In genomic region chr10:8804292-8804691, GRCm38 (mm10) we compare ENCODE assay signal across 8 mouse cellular contexts.
DNase-seq lines count a peak whose midpoint lies in the region; ATAC-seq and TF ChIP-seq lines count a peak whose summit lies in the region.

No protein-coding gene starts in this region.

- H3K36me3 ChIP-seq in embryonic facial prominence, embryonic 15.5 days: peaks cover 1% of the 10 kb centered on the region; the same call in 1 of the 2 replicates
- H3K36me3 ChIP-seq in hindbrain, embryonic 15.5 days: no peaks in the 10 kb centered on the region
- H3K36me3 ChIP-seq in myocyte (ENCODE audit: control insufficient read depth, insufficient read depth): no peaks in the 10 kb centered on the region

- H3K4me3 ChIP-seq in embryonic facial prominence, embryonic 15.5 days (replicated peaks): no peak overlapping the region
- no peak overlapping the region for H3K4me3 ChIP-seq in hindbrain, embryonic 15.5 days
- H3K4me3 ChIP-seq in myocyte: no peak overlapping the region

- peak overlapping the region; percentile 48 for H3K27ac ChIP-seq in embryonic facial prominence, embryonic 15.5 days (replicated peaks)
- peak overlapping the region; percentile 40; the same call in 1 of the 2 replicates for H3K27ac ChIP-seq in hindbrain, embryonic 15.5 days (replicated peaks)

- H3K9me3 ChIP-seq in embryonic facial prominence, embryonic 15.5 days (replicated peaks): no peaks in the 10 kb centered on the region
- no peaks in the 10 kb centered on the region for H3K9me3 ChIP-seq in hindbrain, embryonic 15.5 days

- H3K4me1 ChIP-seq in embryonic facial prominence, embryonic 15.5 days: peaks cover 38% of the 10 kb centered on the region
- H3K4me1 ChIP-seq in hindbrain, embryonic 15.5 days (replicated peaks): peaks cover 29% of the 10 kb centered on the region

- no peak for TF ChIP-seq POLR2A in myocyte (IDR thresholded peaks at IDR 0.05; ENCODE audit: insufficient read length, low read depth)

- no peak overlapping the region for H3K4me2 ChIP-seq in embryonic facial prominence, embryonic 15.5 days (replicated peaks)
- no peak overlapping the region for H3K4me2 ChIP-seq in hindbrain, embryonic 15.5 days
- no peak overlapping the region for H3K4me2 ChIP-seq in myocyte (ENCODE audit: low read depth)

- intact Hi-C loops in left cerebral cortex, postnatal 36 days (cut with DNase I): loop anchor here (5.0 kb wide), 1 partner anchor 83 kb away; the partner anchor contains the start of gene Sash1

- WGBS in embryonic facial prominence, embryonic 15.5 days: 20% methylated on average over 8 of the region's 8 CpGs
- WGBS in hindbrain, embryonic 15.5 days: 23% methylated on average over 8 of the region's 8 CpGs

- H3K27me3 ChIP-seq in embryonic facial prominence, embryonic 15.5 days: no peaks in the 10 kb centered on the region
- no peaks in the 10 kb centered on the region for H3K27me3 ChIP-seq in hindbrain, embryonic 15.5 days
- H3K27me3 ChIP-seq in myocyte (ENCODE audit: control insufficient read depth, insufficient read depth, insufficient read length): no peaks in the 10 kb centered on the region

- DNase-seq in kidney, adult 11 months: peak; percentile 46
- DNase-seq in kidney, adult 18-20 months: no peak
- peak; percentile 10 to 28 for DNase-seq in left cerebral cortex, postnatal 36 days (ENCODE audit: low spot score in 2 of 2)
- DNase-seq in yolk sac, embryonic 10.5 days (ENCODE audit: low spot score): peak; percentile 11
- DNase-seq in ovary, postnatal 10 days (ENCODE audit: low spot score): no peak

- H3K9ac ChIP-seq in embryonic facial prominence, embryonic 15.5 days: no peak overlapping the region
- no peak overlapping the region for H3K9ac ChIP-seq in hindbrain, embryonic 15.5 days

- H3ac ChIP-seq in myocyte (ENCODE audit: control insufficient read depth, insufficient read length): no peak overlapping the region

- peak; percentile 59 for ATAC-seq in embryonic facial prominence, embryonic 15.5 days (ENCODE audit: insufficient number of reproducible peaks, low FRiP score, low TSS enrichment, low read depth)
- ATAC-seq in hindbrain, embryonic 15.5 days (ENCODE audit: low FRiP score, low read depth): 0 out of 2 replicates have a peak, but pooled peaks have one; percentile 29

- H3K79me2 ChIP-seq in myocyte (ENCODE audit: control insufficient read depth, insufficient read depth): no peaks in the 10 kb centered on the region

TF ChIP-seq in myocyte, 11 proteins besides CTCF, POLR2A, EP300 and RAD21:
- TF ChIP-seq MAX (IDR thresholded peaks at IDR 0.05; ENCODE audit: low read depth) (no peak), E2F4 (IDR thresholded peaks at IDR 0.05; ENCODE audit: insufficient read depth) (no peak), MYOD1 (IDR thresholded peaks at IDR 0.05; ENCODE audit: control insufficient read depth in 1 of 3, insufficient read length in 2 of 3, low read depth in 2 of 3) (peak in 1 of 3 experiments; percentile 50), MYOG (IDR thresholded peaks at IDR 0.05; ENCODE audit: control insufficient read depth in 1 of 3, insufficient read depth in 1 of 3, insufficient read length in 2 of 3, low read depth in 2 of 3) (peak in 2 of 3 experiments; percentile 5 to 79), SRF (IDR thresholded peaks at IDR 0.05; ENCODE audit: control insufficient read depth, insufficient read length, low read depth) (no peak), POLR2AphosphoS2 (IDR thresholded peaks at IDR 0.05; ENCODE audit: insufficient read length, low read depth) (no peak), REST (IDR thresholded peaks at IDR 0.05; ENCODE audit: insufficient read depth, insufficient read length) (no peak), CEBPB (IDR thresholded peaks at IDR 0.05; ENCODE audit: insufficient read depth, poor library complexity, severe bottlenecking) (no peak), USF1 (IDR thresholded peaks at IDR 0.05; ENCODE audit: low read depth) (no peak), TCF12 (IDR thresholded peaks at IDR 0.05; ENCODE audit: insufficient read depth, poor library complexity, severe bottlenecking) (no peak), TCF3 (IDR thresholded peaks at IDR 0.05; ENCODE audit: insufficient read length, low read depth) (peak; percentile 44)

Comparison
In these comparisons a context has a peak if more than half of its experiments do, and no peak if none do; other contexts are left out.
1. DNase-seq: peak in kidney, adult 11 months (single experiment), left cerebral cortex, postnatal 36 days (2 of 2) and yolk sac, embryonic 10.5 days (single experiment); none in kidney, adult 18-20 months (single experiment) and ovary, postnatal 10 days (single experiment).